Mouse (Mus musculus): Measurements from ENCODE around the gene Mrnip.

- no peak for TF ChIP-seq POLR2A (IDR thresholded peaks at IDR 0.05; ENCODE audit: insufficient read depth, low read depth, low read length)
- TF ChIP-seq EP300 (IDR thresholded peaks at IDR 0.05; ENCODE audit: insufficient read depth, low read depth, low read length), result no peak
Measured at GRCm38 (mm10) chr11:50154166-50154565, 20.1 kb upstream of the Mrnip start.

Data from heart, adult 2 months (tissue).